Mouse (Mus musculus) cerebellum, adult 2 months (tissue): Measurements from ENCODE around the gene Dnase1l3.

ENCODE experiments used
- CTCF ChIP-seq: fragments of 200-500 bp; IDR thresholded peaks from 2 replicates; pipeline ENCODE4 v1.5.1; 2011; ENCODE audit warnings: low read depth, mild to moderate bottlenecking, control low read depth, low read length, moderate library complexity, borderline replicate concordance; ENCODE audit not compliant: insufficient read depth
- POLR2A ChIP-seq: fragments of 200-500 bp; IDR thresholded peaks from 2 replicates; pipeline ENCODE4 v1.6.1; 2011; ENCODE audit warnings: low read length, control low read depth, borderline replicate concordance; ENCODE audit not compliant: insufficient read depth

GRCm38 (mm10) chr14:8024936-8025335 lies 30.6 kb upstream of the Dnase1l3 start:
- no peak for TF ChIP-seq CTCF
- no peak for TF ChIP-seq POLR2A
